Mouse (Mus musculus) regulatory T cell (primary cell): Measurements from ENCODE around the gene 6330409D20Rik.

Experiments
- in situ Hi-C: fragments of 300-600 bp; cut with MboI, MseI; formaldehyde crosslinking; loops from one replicate; pipeline ENCODE4 v1.15.1; 2025; ENCODE audit warnings: high pct_unique_total_duplicates

The 6330409D20Rik gene

DNA sequence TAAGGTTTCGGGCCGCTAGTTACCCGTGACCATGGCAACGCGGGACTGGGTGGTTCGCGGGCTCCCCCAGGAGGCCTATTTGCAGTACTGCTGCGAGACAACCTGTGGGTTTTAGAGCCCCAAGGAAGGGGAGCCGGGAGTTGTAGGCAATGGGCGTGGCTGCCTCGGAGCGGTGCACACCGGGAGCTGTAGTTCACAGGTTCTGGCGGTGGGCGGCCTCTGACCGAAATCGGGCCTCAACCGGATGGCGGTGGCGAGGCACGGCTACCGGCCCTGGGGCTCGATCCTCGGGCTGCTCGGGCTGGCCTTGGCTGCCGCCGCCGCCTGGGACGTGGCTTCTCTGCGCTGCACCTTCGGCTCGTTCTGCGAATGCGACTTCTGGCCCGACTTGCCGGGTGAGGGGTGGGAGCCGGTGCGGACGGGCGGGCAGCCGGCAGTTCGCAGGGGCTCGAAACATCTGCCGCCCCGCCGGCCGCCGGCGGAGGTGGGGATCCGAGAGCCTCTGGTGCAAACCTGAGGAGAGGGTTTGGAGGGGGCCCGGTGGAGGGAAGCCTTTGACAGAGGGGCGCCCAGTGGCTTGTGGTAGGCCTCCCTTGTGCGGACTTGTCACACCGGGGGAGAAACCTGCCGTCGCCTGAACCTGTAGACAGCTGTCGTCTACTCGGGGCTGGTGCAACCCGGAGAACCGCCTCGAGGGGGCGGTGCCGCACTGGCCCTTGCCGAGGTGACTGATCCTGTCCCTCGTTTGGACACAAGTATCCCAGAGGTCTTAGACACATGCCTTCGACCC is 16.4 kb upstream of the 6330409D20Rik start, which contains the start of gene Tor2a:
Tor2a (plus strand) TSS at position 179 of the 790 bp plus-strand sequence.
- in situ Hi-C loops, result no loop called here

GRCm38 (mm10) chr2:32756674-32757055 is 15.8 kb upstream of the 6330409D20Rik start:
- in situ Hi-C loops, result no loop called here

GRCm38 (mm10) chr2:32752181-32752580 is 11.4 kb upstream of the 6330409D20Rik start:
- in situ Hi-C loops, result no loop called here

- in situ Hi-C loops, result no loop called here
These were observed 10.8 kb upstream of the 6330409D20Rik start for GRCm38 (mm10) chr2:32751665-32752033.

- in situ Hi-C loops, result no loop called here
These were observed 10.3 kb upstream of the 6330409D20Rik start for GRCm38 (mm10) chr2:32750887-32751664.

GRCm38 (mm10) chr2:32750199-32750598 is 9.4 kb upstream of the 6330409D20Rik start:
- in situ Hi-C loops, result no loop called here

- in situ Hi-C loops, result no loop called here
These were observed 8.3 kb upstream of the 6330409D20Rik start for GRCm38 (mm10) chr2:32749082-32749481.

DNA sequence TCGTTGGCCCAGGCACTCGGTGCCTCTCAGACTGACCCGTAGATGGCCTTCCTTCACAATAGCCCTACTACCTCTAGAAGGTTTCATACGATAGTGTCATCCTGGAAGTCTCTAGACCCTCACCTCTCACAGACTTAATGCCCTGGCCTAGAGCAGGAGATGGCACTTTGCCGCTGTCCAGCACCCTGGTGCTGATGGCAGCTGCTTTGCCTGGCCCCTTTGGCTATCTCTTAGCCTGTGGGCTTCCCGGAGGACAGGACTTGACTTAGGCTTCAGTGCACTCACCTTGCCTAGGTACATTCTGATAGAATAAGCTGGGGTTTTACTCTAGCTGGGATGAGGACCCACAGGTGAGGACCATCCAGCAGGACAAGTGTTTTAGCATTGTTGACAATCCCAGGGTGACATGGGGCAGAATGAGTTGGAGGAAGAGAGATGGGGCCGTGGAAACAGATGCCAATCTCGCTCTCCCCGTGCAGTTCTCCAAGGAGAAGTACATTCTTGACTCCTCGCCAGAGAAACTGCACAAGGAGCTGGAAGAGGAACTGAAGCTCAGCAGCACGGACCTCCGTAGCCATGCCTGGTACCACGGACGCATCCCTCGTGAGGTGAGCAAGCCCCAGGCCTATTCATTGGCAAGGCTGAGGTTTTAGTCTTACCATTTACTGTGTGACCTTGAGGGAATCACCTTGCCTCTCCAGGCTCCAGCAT is 3.6 kb upstream of the 6330409D20Rik start:
- in situ Hi-C loops, result no loop called here

DNA sequence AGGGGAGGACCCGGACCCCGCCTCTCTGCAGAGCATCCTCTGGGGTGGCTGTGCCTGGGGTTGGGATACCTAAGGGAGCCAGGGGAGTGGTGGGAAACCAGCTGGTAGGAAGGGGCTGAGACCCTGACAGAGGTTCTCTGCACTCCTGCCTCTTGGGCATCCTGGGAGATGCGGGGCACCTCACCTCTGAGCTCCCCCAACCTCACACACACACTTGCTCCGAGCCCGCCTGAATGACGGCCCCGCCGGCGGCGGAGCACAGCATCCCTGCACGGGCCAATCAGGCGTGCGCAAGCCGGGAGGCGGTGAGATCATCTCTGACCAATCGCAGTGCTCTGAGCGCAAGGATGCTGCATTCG is 1.3 kb upstream of the 6330409D20Rik start:
- in situ Hi-C loops, result no loop called here

- in situ Hi-C loops, result no loop called here
These were observed 707 bp upstream of the 6330409D20Rik start for GRCm38 (mm10) chr2:32741273-32742172.

DNA sequence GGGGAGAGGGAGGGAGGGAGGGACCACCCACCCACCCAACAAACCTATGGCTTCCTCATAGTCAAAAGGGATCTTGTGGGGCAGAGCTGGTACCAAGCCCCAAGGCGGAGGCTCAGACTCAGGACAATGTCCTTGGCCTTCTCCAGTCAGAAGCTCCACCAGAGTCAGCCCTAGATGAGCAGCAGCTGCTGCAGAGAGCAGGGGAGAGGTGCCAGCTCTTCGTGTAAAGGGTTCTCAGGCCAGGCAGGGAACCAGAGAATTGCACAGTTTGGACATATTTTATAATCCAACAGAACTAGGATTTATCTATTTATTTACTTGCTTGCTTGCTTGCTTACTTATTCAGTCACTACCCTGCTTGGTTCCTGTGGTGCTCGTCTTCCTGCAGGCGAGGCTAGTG is 1.5 kb downstream of the 6330409D20Rik start:
- in situ Hi-C loops, result no loop called here

DNA sequence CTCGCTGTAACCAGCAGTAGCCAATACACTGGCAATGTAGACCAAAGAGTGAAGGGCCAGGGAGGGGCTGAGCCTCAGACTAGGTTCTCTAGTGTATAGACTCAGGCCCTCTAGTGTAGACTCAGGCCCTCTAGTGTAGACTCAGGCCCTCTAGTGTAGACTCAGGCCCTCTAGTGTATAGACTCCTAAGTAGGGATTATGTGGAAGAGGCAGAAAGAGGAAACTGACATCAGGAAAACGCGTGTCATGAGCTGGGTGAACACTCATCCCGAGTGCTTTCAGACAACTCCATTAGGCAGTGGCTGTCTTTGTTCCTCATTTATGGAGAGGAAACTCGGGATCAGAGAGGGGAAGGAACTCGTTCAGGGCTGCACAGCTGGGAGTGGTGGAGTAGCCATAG is 3.8 kb downstream of the 6330409D20Rik start:
- in situ Hi-C loops, result no loop called here

- in situ Hi-C loops, result no loop called here
These were observed 4.4 kb downstream of the 6330409D20Rik start for GRCm38 (mm10) chr2:32736306-32736829.

GRCm38 (mm10) chr2:32734933-32735332 is 5.9 kb downstream of the 6330409D20Rik start:
- in situ Hi-C loops, result no loop called here

GRCm38 (mm10) chr2:32734480-32734879 is 6.3 kb downstream of the 6330409D20Rik start:
- in situ Hi-C loops, result no loop called here

DNA sequence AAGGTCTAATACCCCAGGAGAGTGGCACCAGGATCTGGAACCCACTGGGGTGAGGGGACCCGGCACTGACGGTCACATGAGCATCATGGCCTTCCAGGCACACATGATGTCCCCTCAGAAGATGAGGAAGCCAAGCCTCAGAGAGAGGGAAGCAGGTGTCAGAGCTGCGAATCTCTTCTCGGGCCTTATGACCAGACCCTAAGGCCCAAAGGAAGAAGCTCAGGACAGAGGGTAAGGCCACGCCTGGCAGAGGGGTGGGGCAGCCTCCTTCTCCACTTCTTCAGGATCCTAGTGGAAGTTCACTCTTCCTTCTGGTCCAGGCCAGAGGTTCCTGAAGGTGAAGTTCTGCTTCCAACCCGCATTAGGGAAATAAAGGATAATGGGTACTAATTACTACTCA is 8.1 kb downstream of the 6330409D20Rik start:
- in situ Hi-C loops, result no loop called here

GRCm38 (mm10) chr2:32731911-32732310 is 8.9 kb downstream of the 6330409D20Rik start:
- in situ Hi-C loops, result no loop called here

GRCm38 (mm10) chr2:32730854-32731253 is 10.0 kb downstream of the 6330409D20Rik start:
- in situ Hi-C loops, result no loop called here

GRCm38 (mm10) chr2:32729547-32729946 is 11.3 kb downstream of the 6330409D20Rik start:
- in situ Hi-C loops, result no loop called here

DNA sequence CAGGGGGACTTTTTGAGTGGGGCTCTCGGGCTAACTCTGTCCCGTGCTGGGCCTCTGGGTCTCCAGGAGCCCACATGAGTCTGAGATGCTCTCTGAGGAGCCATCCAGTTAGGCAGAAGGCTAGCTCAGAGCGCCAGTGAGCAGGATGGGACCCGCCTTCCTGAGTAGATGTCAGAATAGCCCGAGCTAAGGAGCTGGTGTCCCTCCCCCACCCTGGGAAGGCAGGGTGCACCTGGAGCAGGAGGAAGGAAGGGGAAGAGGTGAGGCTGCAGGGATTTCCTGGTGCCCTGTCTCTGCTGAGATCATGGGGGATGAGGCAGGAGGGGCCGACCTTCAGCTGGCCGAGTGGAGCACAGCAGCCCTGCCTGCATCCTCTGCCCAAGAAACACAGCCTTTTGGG is 12.4 kb downstream of the 6330409D20Rik start:
- in situ Hi-C loops, result no loop called here

DNA sequence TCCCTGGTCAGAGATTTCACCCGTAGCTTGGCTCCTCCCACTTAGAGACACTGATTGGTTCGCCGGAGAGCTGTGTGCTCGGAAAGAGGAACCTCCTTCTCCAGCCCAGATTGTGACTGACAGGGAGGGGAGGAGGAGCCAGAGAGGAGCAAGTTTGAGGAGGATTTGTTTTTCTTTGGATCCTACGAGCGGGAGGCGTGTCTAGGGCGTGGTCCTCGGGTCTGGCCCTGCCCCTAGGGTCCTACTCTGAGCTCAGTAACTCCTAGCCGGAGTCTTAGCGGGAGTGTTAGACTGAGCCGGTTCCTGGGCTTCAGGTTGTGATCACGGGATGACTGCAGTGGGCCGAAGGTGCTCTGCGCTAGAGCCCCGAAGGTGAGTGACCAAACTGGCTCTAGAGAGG is 13.4 kb downstream of the 6330409D20Rik start:
- in situ Hi-C loops, result no loop called here
